Mouse (Mus musculus) liver, embryonic 14.5 days (tissue): ENCODE data around the gene 2310022A10Rik.

Experiments
- CTCF ChIP-seq: IDR thresholded peaks from 2 replicates; pipeline ENCODE4 v1.5.1; 2016; ENCODE audit warnings: antibody characterized with exemption, low read depth, control low read depth
- EP300 ChIP-seq: IDR thresholded peaks from 2 replicates; pipeline ENCODE4 v1.6.1; 2016; ENCODE audit warnings: antibody characterized with exemption, low read depth

- TF ChIP-seq CTCF (no peak), EP300 (no peak)
Observed at GRCm38 (mm10) chr7:27598053-27598452, 45.0 kb downstream of the 2310022A10Rik start.
